Mouse (Mus musculus): Measurements from ENCODE around the gene Gimd1. TPM values are rescaled to one million over a fixed set of nuclear protein-coding genes. Genes with fewer than 3 reads are reported as not detected.

The Gimd1 gene
- polyA plus RNA-seq, 1 experiment from 2014 or later: not detected

GRCm38 (mm10) chr3:132637080-132637479 is 7.5 kb downstream of the Gimd1 start:
- Histone ChIP-seq H3K9me3 (ENCODE audit: control insufficient read depth, low read length) (no peaks in the 10 kb centered on the region), H3K4me1 (replicated peaks; ENCODE audit: control insufficient read depth, insufficient read depth, low read length) (no peaks in the 10 kb centered on the region), H3K4me2 (ENCODE audit: low read length) (no peak overlapping the region), H3K9ac (replicated peaks; ENCODE audit: low read depth, low read length) (no peak overlapping the region), H3K36me3 (ENCODE audit: control insufficient read depth, insufficient read depth) (no peaks in the 10 kb centered on the region), H3K27ac (ENCODE audit: low read length) (no peak overlapping the region), H3K4me3 (replicated peaks; ENCODE audit: low read length) (no peak overlapping the region), H3K27me3 (replicated peaks; ENCODE audit: control insufficient read depth, insufficient read depth, low read length) (no peaks in the 10 kb centered on the region)
- 95% methylated on average over 3 of the region's 3 CpGs for WGBS
- no peak for ATAC-seq

GRCm38 (mm10) chr3:132644071-132644470 is 14.5 kb downstream of the Gimd1 start:
- no peak overlapping the region for H3K27ac ChIP-seq (ENCODE audit: low read length)
- H3K4me1 ChIP-seq (replicated peaks; ENCODE audit: control insufficient read depth, insufficient read depth, low read length): no peaks in the 10 kb centered on the region
- WGBS: 90% methylated on average over 4 of the region's 4 CpGs
- H3K9me3 ChIP-seq (ENCODE audit: control insufficient read depth, low read length): no peaks in the 10 kb centered on the region
- H3K4me3 ChIP-seq (replicated peaks; ENCODE audit: low read length): no peak overlapping the region
- H3K36me3 ChIP-seq (ENCODE audit: control insufficient read depth, insufficient read depth): no peaks in the 10 kb centered on the region
- ATAC-seq: no peak
- no peaks in the 10 kb centered on the region for H3K27me3 ChIP-seq (replicated peaks; ENCODE audit: control insufficient read depth, insufficient read depth, low read length)
- H3K9ac ChIP-seq (replicated peaks; ENCODE audit: low read depth, low read length): no peak overlapping the region
- H3K4me2 ChIP-seq (ENCODE audit: low read length): no peak overlapping the region

GRCm38 (mm10) chr3:132646814-132647213 is 17.2 kb downstream of the Gimd1 start:
- Histone ChIP-seq H3K27me3 (replicated peaks; ENCODE audit: control insufficient read depth, insufficient read depth, low read length) (no peaks in the 10 kb centered on the region), H3K4me2 (ENCODE audit: low read length) (no peak overlapping the region), H3K4me1 (replicated peaks; ENCODE audit: control insufficient read depth, insufficient read depth, low read length) (0 out of 2 replicates have a peak, but pooled peaks cover 2% of the 10 kb centered on the region), H3K4me3 (replicated peaks; ENCODE audit: low read length) (no peak overlapping the region), H3K9me3 (ENCODE audit: control insufficient read depth, low read length) (no peaks in the 10 kb centered on the region), H3K27ac (ENCODE audit: low read length) (no peak overlapping the region), H3K36me3 (ENCODE audit: control insufficient read depth, insufficient read depth) (no peaks in the 10 kb centered on the region), H3K9ac (replicated peaks; ENCODE audit: low read depth, low read length) (no peak overlapping the region)
- 53% methylated on average over 1 of the region's 1 CpGs for WGBS
- ATAC-seq: no peak

- H3K36me3 ChIP-seq (ENCODE audit: control insufficient read depth, insufficient read depth): no peaks in the 10 kb centered on the region
- WGBS: 83% methylated on average over 7 of the region's 7 CpGs
- H3K9ac ChIP-seq (replicated peaks; ENCODE audit: low read depth, low read length): no peak overlapping the region
- H3K27me3 ChIP-seq (replicated peaks; ENCODE audit: control insufficient read depth, insufficient read depth, low read length): no peaks in the 10 kb centered on the region
- no peak overlapping the region for H3K4me2 ChIP-seq (ENCODE audit: low read length)
- H3K4me1 ChIP-seq (replicated peaks; ENCODE audit: control insufficient read depth, insufficient read depth, low read length): 0 out of 2 replicates have a peak, but pooled peaks cover 2% of the 10 kb centered on the region
- no peaks in the 10 kb centered on the region for H3K9me3 ChIP-seq (ENCODE audit: control insufficient read depth, low read length)
- no peak overlapping the region for H3K27ac ChIP-seq (ENCODE audit: low read length)
- no peak for ATAC-seq
- no peak overlapping the region for H3K4me3 ChIP-seq (replicated peaks; ENCODE audit: low read length)
Measured at GRCm38 (mm10) chr3:132649368-132649767, 19.7 kb downstream of the Gimd1 start.

GRCm38 (mm10) chr3:132650191-132650590 is 20.6 kb downstream of the Gimd1 start:
- H3K27ac ChIP-seq (ENCODE audit: low read length): no peak overlapping the region
- peak; percentile 79 for ATAC-seq
- 46% methylated on average over 5 of the region's 5 CpGs for WGBS

GRCm38 (mm10) chr3:132651776-132652175 is 22.2 kb downstream of the Gimd1 start:
- H3K27ac ChIP-seq (ENCODE audit: low read length): no peak overlapping the region
- no peaks in the 10 kb centered on the region for H3K36me3 ChIP-seq (ENCODE audit: control insufficient read depth, insufficient read depth)
- H3K27me3 ChIP-seq (replicated peaks; ENCODE audit: control insufficient read depth, insufficient read depth, low read length): no peaks in the 10 kb centered on the region
- H3K4me2 ChIP-seq (ENCODE audit: low read length): no peak overlapping the region
- no peak for ATAC-seq
- H3K4me1 ChIP-seq (replicated peaks; ENCODE audit: control insufficient read depth, insufficient read depth, low read length): 0 out of 2 replicates have a peak, but pooled peaks cover 2% of the 10 kb centered on the region
- 69% methylated on average over 3 of the region's 3 CpGs for WGBS
- H3K9ac ChIP-seq (replicated peaks; ENCODE audit: low read depth, low read length): no peak overlapping the region
- H3K4me3 ChIP-seq (replicated peaks; ENCODE audit: low read length): no peak overlapping the region
- H3K9me3 ChIP-seq (ENCODE audit: control insufficient read depth, low read length): no peaks in the 10 kb centered on the region

More at GRCm38 (mm10) chr3:132650191-132650590, 20.6 kb downstream of the Gimd1 start:
- Histone ChIP-seq H3K4me2 (ENCODE audit: low read length) (no peak overlapping the region), H3K9ac (replicated peaks; ENCODE audit: low read depth, low read length) (no peak overlapping the region), H3K36me3 (ENCODE audit: control insufficient read depth, insufficient read depth) (no peaks in the 10 kb centered on the region), H3K27me3 (replicated peaks; ENCODE audit: control insufficient read depth, insufficient read depth, low read length) (no peaks in the 10 kb centered on the region), H3K4me1 (replicated peaks; ENCODE audit: control insufficient read depth, insufficient read depth, low read length) (0 out of 2 replicates have a peak, but pooled peaks cover 2% of the 10 kb centered on the region), H3K9me3 (ENCODE audit: control insufficient read depth, low read length) (no peaks in the 10 kb centered on the region), H3K4me3 (replicated peaks; ENCODE audit: low read length) (no peak overlapping the region)

GRCm38 (mm10) chr3:132653959-132654358 is 24.3 kb downstream of the Gimd1 start:
- 88% methylated on average over 7 of the region's 7 CpGs for WGBS

GRCm38 (mm10) chr3:132655955-132656354 is 26.3 kb downstream of the Gimd1 start:
- Histone ChIP-seq H3K4me2 (ENCODE audit: low read length) (no peak overlapping the region), H3K4me3 (replicated peaks; ENCODE audit: low read length) (no peak overlapping the region), H3K36me3 (ENCODE audit: control insufficient read depth, insufficient read depth) (peaks cover 7% of the 10 kb centered on the region), H3K27me3 (replicated peaks; ENCODE audit: control insufficient read depth, insufficient read depth, low read length) (no peaks in the 10 kb centered on the region), H3K9ac (replicated peaks; ENCODE audit: low read depth, low read length) (no peak overlapping the region), H3K9me3 (ENCODE audit: control insufficient read depth, low read length) (no peaks in the 10 kb centered on the region), H3K4me1 (replicated peaks; ENCODE audit: control insufficient read depth, insufficient read depth, low read length) (no peaks in the 10 kb centered on the region), H3K27ac (ENCODE audit: low read length) (no peak overlapping the region)
- 68% methylated on average over 2 of the region's 2 CpGs for WGBS
- no peak for ATAC-seq

More at GRCm38 (mm10) chr3:132653959-132654358, 24.3 kb downstream of the Gimd1 start:
- no peak for ATAC-seq
- Histone ChIP-seq H3K4me3 (replicated peaks; ENCODE audit: low read length) (no peak overlapping the region), H3K36me3 (ENCODE audit: control insufficient read depth, insufficient read depth) (peaks cover 5% of the 10 kb centered on the region; the same call in 1 of the 2 replicates), H3K9ac (replicated peaks; ENCODE audit: low read depth, low read length) (no peak overlapping the region), H3K4me1 (replicated peaks; ENCODE audit: control insufficient read depth, insufficient read depth, low read length) (0 out of 2 replicates have a peak, but pooled peaks cover 2% of the 10 kb centered on the region), H3K27ac (ENCODE audit: low read length) (no peak overlapping the region), H3K27me3 (replicated peaks; ENCODE audit: control insufficient read depth, insufficient read depth, low read length) (no peaks in the 10 kb centered on the region), H3K4me2 (ENCODE audit: low read length) (no peak overlapping the region), H3K9me3 (ENCODE audit: control insufficient read depth, low read length) (no peaks in the 10 kb centered on the region)

GRCm38 (mm10) chr3:132677494-132677893 is 47.9 kb downstream of the Gimd1 start:
- H3K27ac ChIP-seq (ENCODE audit: low read length): no peak overlapping the region
- WGBS: 91% methylated on average over 2 of the region's 2 CpGs

More at GRCm38 (mm10) chr3:132677494-132677893, 47.9 kb downstream of the Gimd1 start:
- Histone ChIP-seq H3K9ac (replicated peaks; ENCODE audit: low read depth, low read length) (no peak overlapping the region), H3K36me3 (ENCODE audit: control insufficient read depth, insufficient read depth) (peaks cover 8% of the 10 kb centered on the region; the same call in 1 of the 2 replicates), H3K27me3 (replicated peaks; ENCODE audit: control insufficient read depth, insufficient read depth, low read length) (no peaks in the 10 kb centered on the region), H3K9me3 (ENCODE audit: control insufficient read depth, low read length) (no peaks in the 10 kb centered on the region), H3K4me3 (replicated peaks; ENCODE audit: low read length) (no peak overlapping the region), H3K4me1 (replicated peaks; ENCODE audit: control insufficient read depth, insufficient read depth, low read length) (peaks cover 1% of the 10 kb centered on the region), H3K4me2 (ENCODE audit: low read length) (no peak overlapping the region)
- ATAC-seq: no peak

All from forebrain, embryonic 16.5 days (tissue).